In the genomic region with DNA sequence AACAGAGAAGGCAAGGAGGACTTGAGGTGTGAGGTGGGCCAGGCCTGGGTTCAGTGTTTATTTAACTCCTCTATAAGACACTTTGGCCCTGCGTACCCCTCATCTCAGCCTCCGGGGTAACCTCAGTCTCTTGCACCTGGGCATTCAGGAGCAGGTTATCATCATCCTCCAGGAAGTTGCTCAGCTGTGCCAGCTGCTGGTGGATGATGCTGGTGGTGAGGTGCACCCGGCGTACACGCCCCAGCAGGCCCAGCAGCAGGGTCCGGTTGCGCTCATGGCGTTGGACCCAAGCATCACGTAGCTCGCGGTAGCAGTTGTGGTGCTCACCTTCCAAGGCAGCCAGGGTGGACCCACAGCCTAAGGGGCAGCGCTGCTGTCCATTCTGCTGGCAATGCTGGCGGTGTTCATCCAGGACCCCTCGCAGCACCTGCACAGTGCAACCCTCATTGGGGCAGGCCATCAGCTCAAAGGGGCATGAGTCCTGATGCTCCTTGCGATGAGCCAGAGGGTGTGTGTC, we compare ENCODE assay signal across 32 mouse cellular contexts. TPM values are rescaled to one million over a fixed set of nuclear protein-coding genes. Genes with fewer than 3 reads are reported as not detected.
DNase-seq lines count a peak whose midpoint lies in the region; ATAC-seq lines count a peak whose summit lies in the region.
"Had no signal": no experiment of that assay in that cellular context is flagged by ENCODE, and none has a peak within 500 bp of the region (broad histone marks: within the 10 kb centered on the region; RNA-seq: fewer than 3 reads in every experiment).

No protein-coding gene starts in this region.

- H3K4me2 ChIP-seq in forebrain, embryonic 11.5 days (ENCODE audit: low read depth, low read length, severe bottlenecking) = no peak overlapping the region
- no peak overlapping the region for H3K4me2 ChIP-seq in forebrain, embryonic 12.5 days
- no peak overlapping the region for H3K4me2 ChIP-seq in kidney, embryonic 15.5 days
- H3K4me2 ChIP-seq: heart, embryonic 11.5 days; limb, embryonic 15.5 days; lung, embryonic 14.5 days; midbrain, embryonic 11.5 days; neural tube, embryonic 12.5 days had no signal

- peaks cover under 1% of the 10 kb centered on the region for H3K36me3 ChIP-seq in forebrain, embryonic 11.5 days (ENCODE audit: control insufficient read depth, insufficient read depth, low read length)
- H3K36me3 ChIP-seq in forebrain, embryonic 12.5 days (replicated peaks) = peaks cover 24% of the 10 kb centered on the region
- peaks cover 29% of the 10 kb centered on the region for H3K36me3 ChIP-seq in kidney, embryonic 15.5 days
- peaks cover 38% of the 10 kb centered on the region for H3K36me3 ChIP-seq in megakaryocyte, embryonic 14.5 days (replicated peaks; ENCODE audit: low read length)

- 95% methylated on average over 15 of the region's 15 CpGs for WGBS in forebrain, embryonic 11.5 days
- WGBS in forebrain, embryonic 12.5 days = 98% methylated on average over 15 of the region's 15 CpGs
- 88% methylated on average over 15 of the region's 15 CpGs for WGBS in kidney, embryonic 15.5 days

- peaks cover under 1% of the 10 kb centered on the region for H3K4me1 ChIP-seq in forebrain, embryonic 11.5 days (replicated peaks; ENCODE audit: control insufficient read depth, insufficient read depth, low read length)
- H3K4me1 ChIP-seq in forebrain, embryonic 12.5 days = peaks cover 17% of the 10 kb centered on the region
- H3K4me1 ChIP-seq in kidney, embryonic 15.5 days = peaks cover 23% of the 10 kb centered on the region
- peaks cover 15% of the 10 kb centered on the region for H3K4me1 ChIP-seq in megakaryocyte, embryonic 14.5 days

- no peak overlapping the region for H3K27ac ChIP-seq in forebrain, embryonic 11.5 days (ENCODE audit: low read depth, low read length)
- H3K27ac ChIP-seq in forebrain, embryonic 12.5 days = no peak overlapping the region
- peak overlapping the region; percentile 75 for H3K27ac ChIP-seq in kidney, embryonic 15.5 days
- H3K27ac ChIP-seq: limb, embryonic 10.5 days; limb, embryonic 15.5 days; liver, embryonic 14.5 days; neural tube, embryonic 12.5 days had no signal

- H3K27me3 ChIP-seq in forebrain, embryonic 11.5 days (ENCODE audit: control insufficient read depth, insufficient read depth, low read length) = no peaks in the 10 kb centered on the region
- H3K27me3 ChIP-seq in forebrain, embryonic 12.5 days = no peaks in the 10 kb centered on the region
- no peaks in the 10 kb centered on the region for H3K27me3 ChIP-seq in kidney, embryonic 15.5 days
- no peaks in the 10 kb centered on the region for H3K27me3 ChIP-seq in megakaryocyte, embryonic 14.5 days (replicated peaks)
- H3K27me3 ChIP-seq: limb, embryonic 15.5 days; neural tube, embryonic 12.5 days had no signal

- DNase-seq in forebrain, embryonic 11.5 days (ENCODE audit: low spot score) = peak; percentile 52
- no peak for DNase-seq in kidney, adult 11 months
- no peak for DNase-seq in layer of hippocampus, postnatal 14 days (ENCODE audit: low spot score in 2 of 2)
- DNase-seq: adrenal gland, postnatal 25 days; cerebellum, adult 2 months; cerebellum, postnatal 36 days; gastrocnemius, postnatal 10 days; heart, postnatal 36 days; kidney, adult 8-10 months; lung, embryonic 14.5 days; lung, postnatal 14 days; right cerebral cortex, adult 18-20 months; spleen, adult 18-20 months; thymus, postnatal 4 days had no signal

- H3K4me3 ChIP-seq in forebrain, embryonic 11.5 days (ENCODE audit: low read depth, low read length) = no peak overlapping the region
- H3K4me3 ChIP-seq in forebrain, embryonic 12.5 days (replicated peaks) = no peak overlapping the region
- H3K4me3 ChIP-seq in kidney, embryonic 15.5 days (replicated peaks) = no peak overlapping the region
- H3K4me3 ChIP-seq in megakaryocyte, embryonic 14.5 days (replicated peaks) = peak overlapping the region; percentile 50
- H3K4me3 ChIP-seq: limb, embryonic 15.5 days; neural tube, embryonic 12.5 days had no signal

- no peak overlapping the region for H3K9ac ChIP-seq in forebrain, embryonic 11.5 days (ENCODE audit: low read length)
- H3K9ac ChIP-seq in forebrain, embryonic 12.5 days = no peak overlapping the region
- 0 out of 2 replicates have a peak overlapping the region, but pooled peaks have one; percentile 21 for H3K9ac ChIP-seq in kidney, embryonic 15.5 days
- H3K9ac ChIP-seq: limb, embryonic 15.5 days; liver, embryonic 14.5 days; lung, embryonic 14.5 days; neural tube, embryonic 12.5 days had no signal

- no peaks in the 10 kb centered on the region for H3K9me3 ChIP-seq in forebrain, embryonic 11.5 days (ENCODE audit: control insufficient read depth, low read length)
- no peaks in the 10 kb centered on the region for H3K9me3 ChIP-seq in forebrain, embryonic 12.5 days
- H3K9me3 ChIP-seq in kidney, embryonic 15.5 days (replicated peaks) = no peaks in the 10 kb centered on the region
- no peaks in the 10 kb centered on the region for H3K9me3 ChIP-seq in megakaryocyte, embryonic 14.5 days
- H3K9me3 ChIP-seq: limb, embryonic 10.5 days; limb, embryonic 15.5 days; neural tube, embryonic 12.5 days had no signal

- no peak for ATAC-seq in forebrain, embryonic 11.5 days (replicated peaks; ENCODE audit: low FRiP score)
- no peak for ATAC-seq in forebrain, embryonic 12.5 days (ENCODE audit: low FRiP score)
- ATAC-seq in kidney, embryonic 15.5 days (replicated peaks; ENCODE audit: low FRiP score) = no peak
- ATAC-seq in megakaryocyte, adult 5-6 weeks (ENCODE audit: poor library complexity, severe bottlenecking) = no peak
- ATAC-seq: CD4-positive, CD25-positive, alpha-beta regulatory T cell, adult 4 months; forebrain, embryonic 16.5 days; hindbrain, embryonic 16.5 days; midbrain, embryonic 16.5 days had no signal

RNA-seq across cellular contexts. Expression of gene Rnf151, which starts 1.6 kb away (rescaled TPM):
- polyA plus RNA-seq in forebrain, embryonic 11.5 days (2014; fragmentation: Nextera tagmentation; extraction: Ambion mirVana) = 0.36 and 0.81 TPM in 2 replicates
- polyA plus RNA-seq in forebrain, embryonic 12.5 days (2016; fragmentation: Nextera tagmentation; extraction: Ambion mirVana) = 0.29 TPM in 1 of 2 replicates, not detected in the other
- 0.18 TPM in 1 of 2 replicates, not detected in the other for polyA plus RNA-seq in kidney, embryonic 15.5 days (2015; fragmentation: Nextera tagmentation; extraction: Ambion mirVana)
- 0.74 TPM in 1 of 2 replicates, not detected in the other for polyA plus RNA-seq in megakaryocyte, embryonic 14.5 days (2012; ENCODE audit: insufficient read depth, low replicate concordance)
- total RNA-seq in megakaryocyte, adult 5-6 weeks (2015) = not detected in 2 replicates
- not detected in 2 replicates for total RNA-seq in megakaryocyte, adult 5-6 weeks (2017)
- total RNA-seq in layer of hippocampus, postnatal 14 days (2021) = not detected
- total RNA-seq: gastrocnemius, postnatal 10 days; granulocyte monocyte progenitor cell, adult 5-6 weeks; heart, postnatal 36 days had no signal
- polyA plus RNA-seq: CD4-positive, CD25-positive, alpha-beta regulatory T cell, adult 4 months; forebrain, embryonic 16.5 days; heart, embryonic 11.5 days; heart, embryonic 16.5 days; hindbrain, embryonic 16.5 days; neural tube, embryonic 12.5 days had no signal

RNA-seq across cellular contexts. Expression of gene Rps2, which starts 1.7 kb away (rescaled TPM):
- polyA plus RNA-seq in forebrain, embryonic 11.5 days (2014; fragmentation: Nextera tagmentation; extraction: Ambion mirVana) = 1,407 and 1,469 TPM in 2 replicates
- 946 and 1,025 TPM in 2 replicates for polyA plus RNA-seq in forebrain, embryonic 12.5 days (2016; fragmentation: Nextera tagmentation; extraction: Ambion mirVana)
- 1,520 and 1,607 TPM in 2 replicates for polyA plus RNA-seq in kidney, embryonic 15.5 days (2015; fragmentation: Nextera tagmentation; extraction: Ambion mirVana)
- polyA plus RNA-seq in megakaryocyte, embryonic 14.5 days (2012; ENCODE audit: insufficient read depth, low replicate concordance) = 653 and 1,069 TPM in 2 replicates
- total RNA-seq in megakaryocyte, adult 5-6 weeks (2015) = 2,172 and 2,303 TPM in 2 replicates
- 591 and 664 TPM in 2 replicates for total RNA-seq in megakaryocyte, adult 5-6 weeks (2017)
- total RNA-seq in layer of hippocampus, postnatal 14 days (2021) = 100 to 1,000 TPM; 494 to 506 TPM

RNA-seq across cellular contexts. Expression of gene Ndufb10, which starts 8.1 kb away (rescaled TPM):
- polyA plus RNA-seq in forebrain, embryonic 11.5 days (2014; fragmentation: Nextera tagmentation; extraction: Ambion mirVana) = 189 and 195 TPM in 2 replicates
- polyA plus RNA-seq in forebrain, embryonic 12.5 days (2016; fragmentation: Nextera tagmentation; extraction: Ambion mirVana) = 195 and 201 TPM in 2 replicates
- 237 and 238 TPM in 2 replicates for polyA plus RNA-seq in kidney, embryonic 15.5 days (2015; fragmentation: Nextera tagmentation; extraction: Ambion mirVana)
- polyA plus RNA-seq in megakaryocyte, embryonic 14.5 days (2012; ENCODE audit: insufficient read depth, low replicate concordance) = 519 and 729 TPM in 2 replicates
- total RNA-seq in megakaryocyte, adult 5-6 weeks (2015) = 186 and 217 TPM in 2 replicates
- total RNA-seq in megakaryocyte, adult 5-6 weeks (2017) = 251 and 266 TPM in 2 replicates
- total RNA-seq in layer of hippocampus, postnatal 14 days (2021) = 100 to 1,000 TPM; 186 to 200 TPM

RNA-seq across cellular contexts. Expression of gene Tbl3, which starts 8.8 kb away (rescaled TPM):
- 111 and 127 TPM in 2 replicates for polyA plus RNA-seq in forebrain, embryonic 11.5 days (2014; fragmentation: Nextera tagmentation; extraction: Ambion mirVana)
- 94.7 and 98.0 TPM in 2 replicates for polyA plus RNA-seq in forebrain, embryonic 12.5 days (2016; fragmentation: Nextera tagmentation; extraction: Ambion mirVana)
- 85.0 and 94.5 TPM in 2 replicates for polyA plus RNA-seq in kidney, embryonic 15.5 days (2015; fragmentation: Nextera tagmentation; extraction: Ambion mirVana)
- 16.6 and 17.1 TPM in 2 replicates for polyA plus RNA-seq in megakaryocyte, embryonic 14.5 days (2012; ENCODE audit: insufficient read depth, low replicate concordance)
- total RNA-seq in megakaryocyte, adult 5-6 weeks (2015) = 9.1 and 10.3 TPM in 2 replicates
- 15.6 and 21.3 TPM in 2 replicates for total RNA-seq in megakaryocyte, adult 5-6 weeks (2017)
- 10 to 100 TPM; 28.5 to 29.1 TPM for total RNA-seq in layer of hippocampus, postnatal 14 days (2021)

RNA-seq across cellular contexts. Expression of gene Rpl3l, which starts 11.4 kb away (rescaled TPM):
- not detected in 2 replicates for polyA plus RNA-seq in forebrain, embryonic 11.5 days (2014; fragmentation: Nextera tagmentation; extraction: Ambion mirVana)
- polyA plus RNA-seq in forebrain, embryonic 12.5 days (2016; fragmentation: Nextera tagmentation; extraction: Ambion mirVana) = not detected in 2 replicates
- polyA plus RNA-seq in kidney, embryonic 15.5 days (2015; fragmentation: Nextera tagmentation; extraction: Ambion mirVana) = not detected in 2 replicates
- polyA plus RNA-seq in megakaryocyte, embryonic 14.5 days (2012; ENCODE audit: insufficient read depth, low replicate concordance) = 0.35 TPM in 1 of 2 replicates, not detected in the other
- 0.45 and 0.52 TPM in 2 replicates for total RNA-seq in megakaryocyte, adult 5-6 weeks (2015)
- total RNA-seq in megakaryocyte, adult 5-6 weeks (2017) = 0.15 and 1.5 TPM in 2 replicates
- total RNA-seq in layer of hippocampus, postnatal 14 days (2021) = 1 to 10 TPM in 1 of 2 experiments, under 1 TPM in 1; 0.79 to 1.0 TPM
- polyA plus RNA-seq: CD4-positive, CD25-positive, alpha-beta regulatory T cell, adult 4 months; embryonic facial prominence, embryonic 11.5 days; forebrain, embryonic 16.5 days; hindbrain, embryonic 16.5 days; intestine, embryonic 14.5 days; limb, embryonic 10.5 days; limb, embryonic 15.5 days; lung, embryonic 14.5 days; midbrain, embryonic 11.5 days; midbrain, embryonic 16.5 days; neural tube, embryonic 12.5 days had no signal
